21 mouse cellular contexts compared by ENCODE assay signal in genomic region chr15:19114951-19115350, GRCm38 (mm10).
DNase-seq lines count a peak whose midpoint lies in the region; ATAC-seq lines count a peak whose summit lies in the region.
"Had no signal": no experiment of that assay in that cellular context is flagged by ENCODE, and none has a peak within 500 bp of the region (broad histone marks: within the 10 kb centered on the region; RNA-seq: fewer than 3 reads in every experiment).

No protein-coding gene starts in this region.

- H3K4me1 ChIP-seq in hindbrain, embryonic 11.5 days (replicated peaks; ENCODE audit: control insufficient read depth, insufficient read depth, low read length): no peaks in the 10 kb centered on the region
- H3K4me1 ChIP-seq in hindbrain, embryonic 10.5 days (replicated peaks): no peaks in the 10 kb centered on the region
- H3K4me1 ChIP-seq in limb, embryonic 10.5 days: peaks cover 8% of the 10 kb centered on the region
- H3K4me1 ChIP-seq: forebrain, embryonic 15.5 days; heart, embryonic 13.5 days; midbrain, embryonic 12.5 days had no signal

- H3K9ac ChIP-seq in hindbrain, embryonic 11.5 days (ENCODE audit: low read depth, low read length): no peak overlapping the region
- H3K9ac ChIP-seq: forebrain, embryonic 15.5 days; heart, embryonic 13.5 days; liver, postnatal 0 days; midbrain, embryonic 12.5 days had no signal

- no peaks in the 10 kb centered on the region for H3K27me3 ChIP-seq in hindbrain, embryonic 11.5 days (ENCODE audit: control insufficient read depth, insufficient read depth, low read length)
- H3K27me3 ChIP-seq in hindbrain, embryonic 10.5 days (ENCODE audit: insufficient read depth, poor library complexity, severe bottlenecking): no peaks in the 10 kb centered on the region
- 0 out of 2 replicates have a peak, but pooled peaks cover 5% of the 10 kb centered on the region for H3K27me3 ChIP-seq in limb, embryonic 10.5 days (ENCODE audit: low read depth, poor library complexity, severe bottlenecking)
- H3K27me3 ChIP-seq: forebrain, embryonic 15.5 days; heart, embryonic 13.5 days; midbrain, embryonic 12.5 days had no signal

- peak; percentile 17 for DNase-seq in hindbrain, embryonic 11.5 days (ENCODE audit: low spot score)
- DNase-seq in hindbrain, embryonic 10.5 days (ENCODE audit: low spot score): no peak
- peak; percentile 14 for DNase-seq in R1 (ENCODE audit: low read depth, low spot score)
- DNase-seq in embryo, embryonic 11 days: peak; percentile 60
- peak; percentile 33 for DNase-seq in limb, embryonic 10.5 days (ENCODE audit: low spot score)
- no peak for DNase-seq in spleen, postnatal 14 days (ENCODE audit: low spot score in 2 of 2)
- no peak for DNase-seq in adrenal gland, postnatal 25 days
- DNase-seq in cerebellum, postnatal 4 days (ENCODE audit: low spot score in 2 of 2): no peak
- DNase-seq: adrenal gland, adult 8-10 months; cerebellum, postnatal 10 days; gastrocnemius, postnatal 36 days; heart, postnatal 4 days; kidney, adult 18-20 months; kidney, postnatal 4 days; liver, postnatal 0 days; lung, postnatal 36 days; right cerebral cortex, postnatal 4 days had no signal

- WGBS in hindbrain, embryonic 11.5 days: 9% methylated on average over 1 of the region's 1 CpGs
- WGBS in hindbrain, embryonic 10.5 days: 45% methylated on average over 1 of the region's 1 CpGs
- 5% methylated on average over 1 of the region's 1 CpGs for WGBS in limb, embryonic 10.5 days

- H3K36me3 ChIP-seq in hindbrain, embryonic 11.5 days (ENCODE audit: control insufficient read depth, insufficient read depth, low read length): no peaks in the 10 kb centered on the region
- no peaks in the 10 kb centered on the region for H3K36me3 ChIP-seq in hindbrain, embryonic 10.5 days
- H3K36me3 ChIP-seq in limb, embryonic 10.5 days: no peaks in the 10 kb centered on the region
- H3K36me3 ChIP-seq: forebrain, embryonic 15.5 days; heart, embryonic 13.5 days; midbrain, embryonic 12.5 days had no signal

- no peak overlapping the region for H3K4me2 ChIP-seq in hindbrain, embryonic 11.5 days (replicated peaks; ENCODE audit: low read depth, low read length)
- H3K4me2 ChIP-seq: forebrain, embryonic 15.5 days; heart, embryonic 13.5 days; midbrain, embryonic 12.5 days had no signal

- no peak overlapping the region for H3K27ac ChIP-seq in hindbrain, embryonic 11.5 days (ENCODE audit: low read depth, low read length)
- no peak overlapping the region for H3K27ac ChIP-seq in hindbrain, embryonic 10.5 days
- H3K27ac ChIP-seq in limb, embryonic 10.5 days: no peak overlapping the region
- H3K27ac ChIP-seq: forebrain, embryonic 15.5 days; heart, embryonic 13.5 days; left cerebral cortex, adult 2 months; midbrain, embryonic 12.5 days had no signal

- no peak overlapping the region for H3K4me3 ChIP-seq in hindbrain, embryonic 11.5 days (ENCODE audit: low read depth, low read length)
- no peak overlapping the region for H3K4me3 ChIP-seq in hindbrain, embryonic 10.5 days
- H3K4me3 ChIP-seq in limb, embryonic 10.5 days: no peak overlapping the region
- H3K4me3 ChIP-seq: forebrain, embryonic 15.5 days; heart, embryonic 13.5 days; left cerebral cortex, adult 2 months; midbrain, embryonic 12.5 days had no signal

- ATAC-seq in hindbrain, embryonic 11.5 days (ENCODE audit: low FRiP score): 0 out of 2 replicates have a peak, but pooled peaks have one; percentile 38
- ATAC-seq: forebrain, embryonic 15.5 days; liver, postnatal 0 days had no signal

- no peaks in the 10 kb centered on the region for H3K9me3 ChIP-seq in hindbrain, embryonic 11.5 days (ENCODE audit: control insufficient read depth, low read length)
- H3K9me3 ChIP-seq in hindbrain, embryonic 10.5 days: no peaks in the 10 kb centered on the region
- H3K9me3 ChIP-seq in limb, embryonic 10.5 days (replicated peaks): no peaks in the 10 kb centered on the region
- H3K9me3 ChIP-seq: forebrain, embryonic 15.5 days; heart, embryonic 13.5 days; midbrain, embryonic 12.5 days had no signal

Comparison
In these comparisons a context has a peak if more than half of its experiments do, and no peak if none do; other contexts are left out.
1. DNase-seq: peak in hindbrain, embryonic 11.5 days (single experiment), R1 (single experiment), embryo, embryonic 11 days (single experiment) and limb, embryonic 10.5 days (single experiment); none in hindbrain, embryonic 10.5 days (single experiment), spleen, postnatal 14 days (0 of 2), adrenal gland, postnatal 25 days (single experiment) and cerebellum, postnatal 4 days (0 of 2).